Mouse (Mus musculus) gastrocnemius, postnatal 10 days (tissue): ENCODE results near the gene Mepce. TPM values are rescaled to one million over a fixed set of nuclear protein-coding genes. Genes with fewer than 3 reads are reported as not detected.

Experiments used
- DNase-seq: peaks from one replicate; pipeline ENCODE4 v3.0.0; 2021; ENCODE audit warnings: mixed read lengths
- total RNA-seq, 2 experiments: library from RNA; stranded (reverse); gene quantifications; 2 replicates each; pipeline ENCODE4 v1.2.3; 2021

The Mepce gene
- total RNA-seq, 2 experiments from 2014 or later, result 22.4 to 22.8 TPM

DNA sequence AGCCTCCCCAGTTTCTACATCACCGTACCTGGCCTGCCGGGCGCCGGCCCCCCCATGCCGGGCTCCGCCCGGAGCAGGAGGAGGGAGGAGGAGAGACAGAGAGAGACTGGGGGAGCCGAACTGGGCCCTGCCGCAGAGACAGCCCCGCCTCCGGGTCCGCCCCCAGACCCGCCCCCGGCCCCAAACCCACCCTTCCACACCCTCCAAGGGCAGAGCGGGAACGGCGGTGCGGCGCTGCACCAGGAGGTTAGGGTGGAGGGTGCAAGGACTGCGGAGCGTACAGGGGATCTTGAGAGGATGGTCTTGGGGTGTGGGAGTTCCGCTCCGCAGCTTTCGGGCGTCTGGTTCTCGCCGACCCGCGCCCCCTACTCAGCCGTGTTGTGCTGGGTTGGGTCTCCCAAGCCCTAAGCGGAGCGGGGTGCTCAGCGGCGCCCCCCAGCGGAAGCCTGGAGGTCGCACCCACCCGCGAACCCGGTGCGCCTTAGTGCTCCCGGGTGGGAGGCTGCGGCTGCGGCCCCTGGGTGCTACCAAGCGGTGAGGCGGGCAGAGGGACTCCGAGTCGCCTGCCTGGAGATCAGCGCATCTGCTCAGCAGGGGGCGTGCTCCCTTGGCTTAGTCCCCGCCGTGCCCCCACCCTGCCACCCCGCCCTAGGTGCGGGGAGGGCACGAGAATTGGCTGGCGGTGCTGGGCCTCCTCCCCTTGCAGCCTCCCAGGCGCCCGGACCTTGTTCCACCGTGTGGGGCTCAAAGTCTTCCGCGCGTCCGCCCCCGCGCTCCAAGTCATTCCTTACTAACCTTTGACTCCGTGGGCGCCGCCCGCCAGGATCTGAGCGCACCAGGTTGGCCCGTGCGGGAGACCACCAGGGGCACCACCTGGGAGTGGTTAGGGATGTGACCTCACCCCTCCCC lies 46.2 kb downstream of the Mepce start, which contains the start of gene Nyap1:
Nyap1 (minus strand) TSS at position 585 of the 909 bp plus-strand sequence.
- peak; percentile 82 for DNase-seq

GRCm38 (mm10) chr5:137740506-137740905 lies 46.9 kb downstream of the Mepce start:
- no peak for DNase-seq

DNA sequence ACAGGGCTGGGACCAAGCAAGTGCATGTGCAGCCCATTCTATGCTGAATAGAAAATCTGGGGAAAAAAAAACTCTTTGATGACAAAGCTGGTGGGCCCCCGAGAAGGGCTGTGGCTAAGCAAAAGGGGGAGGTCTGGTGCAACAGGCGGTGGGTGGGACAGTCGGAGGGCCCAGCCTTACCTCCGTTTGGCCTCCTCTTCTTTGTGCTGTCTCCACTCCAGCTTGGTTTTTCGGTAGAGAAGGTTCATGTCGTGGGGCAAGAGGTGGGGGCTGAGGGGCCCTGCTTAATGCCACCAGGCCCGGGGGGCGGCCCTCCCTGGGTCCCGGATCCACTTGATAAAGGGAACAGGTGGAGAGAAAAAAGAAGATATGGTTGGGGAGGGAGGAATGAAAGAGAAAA lies 48.0 kb downstream of the Mepce start:
- no peak for DNase-seq

- no peak for DNase-seq
Observed at GRCm38 (mm10) chr5:137738516-137738915, 48.9 kb downstream of the Mepce start.

GRCm38 (mm10) chr5:137737400-137737940 lies 50.0 kb downstream of the Mepce start:
- DNase-seq, result no peak

- DNase-seq, result no peak
Observed at GRCm38 (mm10) chr5:137734289-137735061, 53.0 kb downstream of the Mepce start.

DNA sequence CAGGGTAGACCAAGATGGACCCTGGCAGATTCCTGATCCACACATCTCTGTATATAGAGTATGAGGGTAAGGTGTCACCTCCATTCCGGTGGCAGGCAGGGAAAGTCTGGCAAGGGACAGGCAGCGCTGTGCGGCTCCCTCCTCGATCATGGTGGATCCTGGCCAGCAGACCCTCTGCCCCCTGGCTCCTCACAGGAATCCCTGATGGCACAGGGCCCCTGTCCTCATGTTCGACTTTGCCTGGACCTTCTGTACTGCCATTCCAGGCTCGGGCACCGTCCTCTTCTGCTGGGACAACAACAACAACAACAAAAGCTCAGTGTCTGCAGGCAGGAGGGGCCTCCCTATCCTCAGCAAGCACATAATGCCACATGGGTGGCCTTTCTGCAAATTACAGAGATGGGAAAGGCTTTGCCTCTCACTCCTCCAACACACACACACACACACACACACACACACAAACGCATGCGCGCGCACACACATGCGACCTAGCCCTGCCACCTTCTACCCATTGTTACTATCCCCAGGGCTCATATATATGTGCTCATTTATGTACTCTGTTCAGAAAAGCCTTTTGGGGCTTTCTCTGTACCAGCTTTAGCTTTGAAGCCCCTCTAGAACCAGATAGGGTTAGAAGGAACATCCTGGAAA lies 53.7 kb downstream of the Mepce start:
- no peak for DNase-seq

Other genes starting within 250 kb of the Mepce start
- under 1 TPM in 1 of 2 experiments, not detected in 1; 0.16 TPM for gene Actl6b, start 234.1 kb downstream of the Mepce start, total RNA-seq
- gene Tfr2, start 217.8 kb downstream of the Mepce start, total RNA-seq, result under 1 TPM in 1 of 2 experiments, not detected in 1; 0.56 TPM
- 10 to 100 TPM; 16.5 to 29.5 TPM for gene Mospd3, start 186.6 kb downstream of the Mepce start, total RNA-seq
- gene Pcolce, start 173.9 kb downstream of the Mepce start, total RNA-seq, result 100 to 1,000 TPM; 292 to 390 TPM
- under 1 TPM; 0.33 to 0.70 TPM for gene Fbxo24, start 158.7 kb downstream of the Mepce start, total RNA-seq
- 10 to 100 TPM; 15.9 to 17.7 TPM for gene Lrch4, start 158.5 kb downstream of the Mepce start, total RNA-seq
- 1 to 10 TPM; 4.1 to 7.7 TPM for gene Gm20605, start 158.5 kb downstream of the Mepce start, total RNA-seq
- gene Sap25, start 146.3 kb downstream of the Mepce start, total RNA-seq, result 1 to 10 TPM; 2.1 to 4.0 TPM
- under 1 TPM; 0.42 to 0.61 TPM for gene Irs3, start 141.9 kb downstream of the Mepce start, total RNA-seq
- 1 to 10 TPM; 4.3 to 5.9 TPM for gene Agfg2, start 102.9 kb downstream of the Mepce start, total RNA-seq
- under 1 TPM; 0.45 to 0.75 TPM for gene Nyap1, start 46.0 kb downstream of the Mepce start, total RNA-seq
- 100 to 1,000 TPM; 189 to 203 TPM for gene Tsc22d4, start 41.9 kb downstream of the Mepce start, total RNA-seq
- 10 to 100 TPM in 1 of 2 experiments, 1 to 10 TPM in 1; 9.8 to 13.5 TPM for gene Ppp1r35, start 8.8 kb downstream of the Mepce start, total RNA-seq
- gene Zcwpw1, start 143 bp upstream of the Mepce start, total RNA-seq, result 1 to 10 TPM; 2.0 to 3.1 TPM
- under 1 TPM; 0.54 to 0.75 TPM for gene Pilra, start 48.6 kb upstream of the Mepce start, total RNA-seq
- gene Pilrb1, start 70.5 kb upstream of the Mepce start, total RNA-seq, result 1 to 10 TPM in 1 of 2 experiments, under 1 TPM in 1; 0.45 to 1.3 TPM
- gene Pilrb2, start 84.2 kb upstream of the Mepce start, total RNA-seq, result under 1 TPM in 1 of 2 experiments, not detected in 1; 0.56 TPM
- gene Cyp3a13, start 134.0 kb upstream of the Mepce start, total RNA-seq, result not detected
- 1 to 10 TPM; 5.9 to 7.1 TPM for gene Gjc3, start 175.4 kb upstream of the Mepce start, total RNA-seq
- gene Azgp1, start 193.9 kb upstream of the Mepce start, total RNA-seq, result under 1 TPM in 1 of 2 experiments, not detected in 1; 0.45 TPM
- gene Smok3a, start 233.6 kb upstream of the Mepce start, total RNA-seq, result not detected
- gene Smok3b, start 233.8 kb upstream of the Mepce start, total RNA-seq, result not detected